Mouse (Mus musculus) CD8-positive naive resting alpha-beta T cell, adult 2 months (primary cell): ENCODE results near the gene Rnf225.
"Not testable (repeated sequence)": the region's sequence is repeated elsewhere in the genome, so short reads cannot be mapped to it uniquely, and the experiment has no call there.

Experiments
- DNase-seq, 2 experiments: peaks; one replicate each; pipeline ENCODE4 v3.0.0; 2022; ENCODE audit warnings: low read depth in 2 of 2, low spot score in 2 of 2

Gene Rnf225

GRCm38 (mm10) chr7:12927191-12927680 lies at the start of gene Rnf225:
Gene Rnf225 (plus strand): TSS chr7:12927416.
- no peak for DNase-seq

- no peak for DNase-seq
Measured at GRCm38 (mm10) chr7:12880036-12880435, 47.2 kb upstream of the Rnf225 start.

GRCm38 (mm10) chr7:12880497-12880896 lies 46.7 kb upstream of the Rnf225 start:
- not testable (repeated sequence) for DNase-seq

GRCm38 (mm10) chr7:12880911-12881660 lies 46.1 kb upstream of the Rnf225 start, which contains the start of gene Zfp128:
Gene Zfp128 (plus strand): TSS chr7:12881177.
- DNase-seq = peak; percentile 78 to 80

- DNase-seq = no peak
Measured at GRCm38 (mm10) chr7:12886563-12887266, 40.5 kb upstream of the Rnf225 start.

GRCm38 (mm10) chr7:12887585-12887984 lies 39.6 kb upstream of the Rnf225 start:
- no peak for DNase-seq

GRCm38 (mm10) chr7:12890928-12891327 lies 36.3 kb upstream of the Rnf225 start:
- DNase-seq = no peak

GRCm38 (mm10) chr7:12891334-12891733 lies 35.9 kb upstream of the Rnf225 start:
- DNase-seq = no peak

GRCm38 (mm10) chr7:12897655-12898410 lies 29.4 kb upstream of the Rnf225 start, which contains the start of gene Zscan22:
Gene Zscan22 (plus strand): TSS chr7:12897815.
- DNase-seq = peak; percentile 61 to 78

- no peak for DNase-seq
Measured at GRCm38 (mm10) chr7:12901517-12901916, 25.7 kb upstream of the Rnf225 start.

- no peak for DNase-seq
Measured at GRCm38 (mm10) chr7:12903623-12904022, 23.6 kb upstream of the Rnf225 start.

GRCm38 (mm10) chr7:12905146-12905545 lies 22.1 kb upstream of the Rnf225 start:
- DNase-seq = no peak

- peak; percentile 82 to 90 for DNase-seq
Measured at GRCm38 (mm10) chr7:12909498-12909962, 17.7 kb upstream of the Rnf225 start.

- no peak for DNase-seq
Measured at GRCm38 (mm10) chr7:12910181-12910668, 17.0 kb upstream of the Rnf225 start.

- DNase-seq = no peak
Measured at GRCm38 (mm10) chr7:12913556-12913955, 13.7 kb upstream of the Rnf225 start.

GRCm38 (mm10) chr7:12920495-12920894 lies 6.7 kb upstream of the Rnf225 start:
- DNase-seq = not testable (repeated sequence)

- DNase-seq = no peak
Measured at GRCm38 (mm10) chr7:12921318-12921704, 5.9 kb upstream of the Rnf225 start.

- peak; percentile 96 to 98 for DNase-seq
Measured at GRCm38 (mm10) chr7:12921705-12922465, 5.3 kb upstream of the Rnf225 start, which contains the start of gene Rps5. Gene Rps5 (plus strand): TSS chr7:12922290.

GRCm38 (mm10) chr7:12922729-12923128 lies 4.5 kb upstream of the Rnf225 start:
- no peak for DNase-seq

- no peak for DNase-seq
Measured at GRCm38 (mm10) chr7:12926316-12926715, 900 bp upstream of the Rnf225 start.
